Mouse (Mus musculus): ENCODE results near the gene Gtpbp6.

DNA sequence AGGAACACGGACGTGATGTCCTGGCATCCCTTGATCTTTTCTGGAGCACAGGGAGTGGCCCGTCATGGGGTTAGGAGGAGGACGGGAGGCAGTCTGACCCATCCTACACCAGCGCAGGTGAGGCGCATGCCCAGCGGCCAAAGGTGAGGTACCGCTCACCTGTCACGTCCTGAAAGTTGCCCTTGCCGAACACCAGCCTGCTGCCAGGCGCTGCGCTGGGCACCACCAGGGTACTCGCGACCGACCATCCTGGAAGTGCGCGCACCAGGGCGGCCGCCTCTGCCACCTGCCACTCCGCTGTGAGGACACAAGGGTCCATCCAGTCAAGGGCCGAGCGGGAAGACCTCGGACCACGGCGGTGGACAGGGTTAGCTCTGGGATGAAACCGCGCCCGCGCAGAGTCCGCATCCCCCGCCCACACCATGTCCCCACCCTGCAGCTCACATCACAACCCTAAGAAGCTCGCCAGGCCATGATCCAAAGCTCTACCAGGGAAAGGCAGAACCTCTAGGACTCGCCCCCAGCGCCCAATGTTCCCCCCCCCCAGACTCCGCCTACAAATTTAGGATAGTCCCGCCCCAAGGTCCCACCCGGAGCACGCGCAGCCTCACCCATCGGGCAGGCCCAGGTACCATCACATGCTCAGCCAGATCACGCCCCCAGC lies 964 bp downstream of the Gtpbp6 start:
- TF ChIP-seq POLR2A (IDR thresholded peaks at IDR 0.05; ENCODE audit: borderline replicate concordance, extremely low read depth, insufficient read depth, insufficient read length, poor library complexity, severe bottlenecking) (no peak), CTCF (IDR thresholded peaks at IDR 0.05; ENCODE audit: borderline replicate concordance, extremely low read depth, insufficient read depth, insufficient read length) (no peak)
